Mouse (Mus musculus) heart, adult 8-10 months (tissue): ENCODE measurements at regions not wholly inside any gene's neighbourhood (a gene's known extent, or its start where the extent isn't known, plus 50 kb on each side); places are given as distances from the start of the nearest gene placed in this dataset.
"Not testable (repeated sequence)": the region's sequence is repeated elsewhere in the genome, so short reads cannot be mapped to it uniquely, and the experiment has no call there.

Source experiments
- DNase-seq: peaks from one replicate; pipeline ENCODE4 v3.0.0; 2022; ENCODE audit warnings: low spot score

- no peak for DNase-seq
Measured at GRCm38 (mm10) chr4:45648884-45649577, 116.8 kb upstream of the Shb start.

DNA sequence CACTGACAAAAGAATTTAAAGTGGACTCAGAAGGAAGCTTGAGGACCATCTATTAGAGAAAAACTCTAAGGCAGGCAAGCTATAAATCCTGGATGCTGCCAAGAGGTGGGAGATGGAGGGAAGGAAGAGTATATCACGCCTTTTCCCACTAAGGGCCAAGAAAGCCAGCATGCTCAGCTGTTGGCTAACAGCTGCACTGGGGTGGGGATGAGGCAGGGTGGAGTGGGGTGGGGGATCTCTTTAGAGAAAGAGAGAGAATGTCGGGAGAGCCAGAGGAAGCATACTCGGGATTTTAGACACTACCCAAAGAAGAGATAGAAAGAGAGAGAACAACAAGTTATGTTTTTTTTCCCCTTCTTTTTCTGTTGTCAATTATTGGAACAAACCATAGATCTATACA, 115.2 kb upstream of the Shb start:
- no peak for DNase-seq

DNA sequence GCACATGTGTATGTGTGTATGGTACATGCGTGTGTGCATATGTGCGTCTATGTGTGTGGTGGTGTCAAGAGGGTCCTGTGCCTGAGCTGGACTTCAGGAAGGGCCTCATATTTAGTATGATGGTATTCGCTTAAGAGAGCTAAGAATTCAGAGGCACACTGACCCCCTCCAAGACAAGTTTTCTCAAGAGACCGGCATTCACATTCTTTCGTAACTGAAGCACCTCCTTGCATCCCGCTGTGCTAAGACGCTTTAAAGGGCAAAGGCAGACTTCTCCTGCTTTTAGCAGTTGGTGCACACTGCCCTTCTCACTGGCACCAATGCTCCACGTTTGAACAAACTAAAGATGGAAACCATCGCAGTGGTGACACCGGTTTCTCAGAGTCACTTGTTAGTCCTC, 110.3 kb upstream of the Shb start:
- no peak for DNase-seq

DNA sequence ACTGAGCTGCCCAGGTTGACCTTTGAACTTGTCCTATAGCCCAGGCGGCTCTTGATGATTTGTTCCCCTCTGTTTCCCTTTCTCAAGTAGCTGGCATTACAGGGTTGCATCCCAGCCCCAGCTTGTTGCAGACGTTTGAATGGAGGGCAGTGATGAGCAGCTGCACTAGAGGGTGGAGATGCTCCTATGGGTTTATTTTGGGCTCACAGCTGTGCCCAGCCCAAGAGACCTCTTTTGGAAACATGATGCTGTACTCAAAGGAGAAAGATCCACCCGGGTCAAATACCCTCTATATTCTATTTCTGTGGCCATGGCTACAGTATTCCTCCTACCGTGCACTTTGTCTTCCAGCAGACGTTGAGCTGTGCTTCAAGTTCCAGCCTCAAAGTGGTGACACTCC, 109.0 kb upstream of the Shb start:
- no peak for DNase-seq

GRCm38 (mm10) chr4:45640713-45641112, 108.4 kb upstream of the Shb start:
- DNase-seq = no peak

GRCm38 (mm10) chr4:45639397-45640034, 107.2 kb upstream of the Shb start:
- no peak for DNase-seq

- no peak for DNase-seq
Measured at GRCm38 (mm10) chr4:45638411-45638810, 106.1 kb upstream of the Shb start.

GRCm38 (mm10) chr4:45631276-45632045, 99.2 kb upstream of the Shb start:
- DNase-seq = no peak

DNA sequence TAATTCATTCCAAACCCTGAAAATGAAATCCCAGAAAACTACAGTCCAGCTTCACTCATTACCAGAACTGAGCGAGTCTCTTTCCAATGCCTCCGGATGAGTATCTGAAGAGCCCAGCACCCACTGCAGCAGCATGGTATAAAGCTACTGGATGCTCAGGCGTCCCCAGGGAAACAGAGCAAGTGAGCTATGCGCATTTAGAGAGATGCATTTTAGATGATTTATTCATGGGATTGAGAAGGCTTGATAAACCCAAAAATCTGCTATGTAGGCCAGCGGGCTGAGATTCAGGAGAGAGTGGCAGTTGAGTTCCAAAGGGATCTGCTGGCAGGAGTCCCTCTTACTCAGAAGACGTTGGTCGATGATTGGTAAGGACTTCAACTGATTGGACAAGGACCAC, 93.4 kb upstream of the Shb start:
- DNase-seq = no peak

DNA sequence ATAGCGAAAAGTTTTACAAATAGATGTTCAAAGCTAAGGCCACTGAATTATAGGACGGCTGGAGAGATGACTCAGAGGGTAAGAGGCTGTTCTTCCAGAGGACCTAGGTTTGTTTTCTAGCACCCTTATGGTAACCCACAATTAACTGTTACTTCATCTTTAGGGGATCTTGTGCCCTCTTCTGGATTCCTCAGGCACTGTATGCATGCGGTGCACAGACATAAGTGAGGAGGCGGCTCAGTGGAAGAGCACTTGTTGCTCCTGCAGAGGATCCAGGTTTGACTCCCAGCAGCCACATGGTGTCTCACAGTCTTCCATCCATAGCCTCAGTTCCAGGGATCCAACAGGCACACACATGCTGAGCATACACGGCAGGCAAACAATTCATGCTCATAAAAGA, 89.7 kb upstream of the Shb start:
- DNase-seq = no peak

DNA sequence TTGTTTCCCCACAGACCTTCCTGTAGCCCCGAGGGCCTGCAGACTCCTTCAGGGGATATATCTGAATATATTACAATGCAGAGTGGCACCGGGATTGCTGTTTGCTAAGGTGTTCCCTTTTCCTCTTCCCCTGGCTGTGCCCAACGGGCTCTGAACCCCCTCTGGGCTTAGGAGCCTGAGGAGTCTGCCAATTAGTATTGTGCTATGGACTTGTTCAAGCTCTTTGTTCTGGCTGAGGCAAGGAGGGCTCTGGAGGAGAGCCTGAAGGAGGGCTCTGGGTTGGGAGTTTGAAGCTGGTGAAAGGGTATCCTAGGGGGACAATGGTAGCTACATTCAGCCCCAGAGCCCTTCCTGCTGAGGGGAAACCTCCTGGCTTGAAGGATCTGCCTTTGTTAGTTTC, 84.9 kb upstream of the Shb start:
- no peak for DNase-seq

DNA sequence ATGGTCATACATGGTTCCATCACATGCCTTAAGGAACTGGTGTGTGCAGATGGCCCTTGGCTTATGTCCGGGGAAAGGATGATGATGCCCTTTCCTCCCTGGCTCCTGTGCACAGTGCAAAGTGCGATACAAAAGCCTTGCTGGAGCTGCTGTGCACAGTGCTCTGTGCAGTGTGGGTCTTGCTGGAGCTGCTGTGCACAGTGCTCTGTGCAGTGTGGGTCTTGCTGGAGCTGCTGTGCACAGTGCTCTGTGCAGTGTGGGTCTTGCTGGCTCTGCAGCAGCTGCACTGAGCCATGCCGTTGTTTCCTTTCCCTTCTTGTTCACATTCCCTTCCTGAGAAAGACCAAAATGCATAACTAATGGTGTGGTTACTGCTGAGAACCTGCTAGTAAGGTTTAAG, 81.2 kb upstream of the Shb start:
- not testable (repeated sequence) for DNase-seq

GRCm38 (mm10) chr4:45612132-45612531, 79.9 kb upstream of the Shb start:
- peak; percentile 35 for DNase-seq

DNA sequence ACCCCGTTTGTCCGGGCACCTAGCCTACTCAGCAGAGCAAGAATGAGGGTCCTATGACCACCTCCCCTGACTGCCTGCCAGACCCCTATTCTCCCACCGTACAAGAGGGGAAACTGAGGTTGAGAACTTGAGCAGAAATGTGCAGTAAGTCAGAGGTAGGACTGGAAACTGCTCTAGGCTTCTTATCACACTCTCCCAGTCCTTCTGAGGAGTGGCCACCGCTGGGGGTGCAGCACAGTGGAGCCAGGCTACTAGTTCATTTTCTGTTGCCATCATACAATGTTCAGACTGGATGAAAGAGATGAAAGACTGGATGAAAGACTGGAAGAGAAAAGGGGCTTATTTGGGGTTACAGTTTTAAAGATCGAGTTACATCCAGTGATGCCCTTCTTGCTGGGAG, 78.7 kb upstream of the Shb start:
- no peak for DNase-seq

DNA sequence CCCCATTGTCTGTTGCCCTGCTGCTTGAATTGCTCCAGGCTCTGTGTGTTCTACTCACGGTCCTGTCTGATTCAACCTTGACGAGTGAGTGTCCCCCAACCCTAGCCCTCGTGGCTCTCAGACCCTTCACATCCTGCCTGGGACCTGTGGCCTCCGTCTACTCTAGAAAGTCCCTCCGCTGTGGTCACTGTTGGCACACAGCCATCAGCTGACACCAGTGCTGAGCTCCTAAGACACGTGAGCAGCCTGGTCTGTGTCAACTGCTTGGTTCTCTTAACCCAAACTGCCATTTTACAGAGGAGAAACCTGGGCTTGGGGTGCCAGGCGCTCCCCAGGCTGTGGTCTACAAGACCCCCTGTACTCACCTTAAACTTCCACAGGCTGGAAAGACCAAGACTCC, 74.3 kb upstream of the Shb start:
- DNase-seq = no peak

GRCm38 (mm10) chr4:45605681-45606080, 73.4 kb upstream of the Shb start:
- no peak for DNase-seq

DNA sequence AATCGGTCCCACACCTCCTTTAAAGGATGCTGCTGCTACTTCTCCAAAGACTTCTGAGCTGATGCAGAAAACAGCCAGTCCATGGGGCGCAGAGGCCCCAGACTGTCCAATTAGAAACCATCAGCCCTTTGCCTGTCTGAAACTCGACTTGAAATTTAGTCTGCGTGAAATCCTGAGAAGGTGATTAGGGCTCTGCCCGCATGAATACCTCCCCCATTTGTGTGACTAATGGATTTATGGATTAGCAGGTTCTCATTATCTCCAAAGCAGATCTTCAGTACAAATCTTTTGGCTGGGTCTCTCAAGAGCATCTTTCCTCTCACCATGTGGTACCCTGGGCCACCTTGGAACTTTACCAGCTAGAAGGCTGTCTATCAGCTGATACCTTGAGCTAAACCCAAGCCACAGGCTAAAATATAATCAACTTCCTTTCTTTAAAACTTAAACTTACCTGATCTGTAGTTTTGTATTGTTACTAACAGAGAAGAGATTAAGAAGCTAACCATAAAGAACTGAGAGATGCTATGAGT, 72.1 kb upstream of the Shb start:
- DNase-seq = no peak

DNA sequence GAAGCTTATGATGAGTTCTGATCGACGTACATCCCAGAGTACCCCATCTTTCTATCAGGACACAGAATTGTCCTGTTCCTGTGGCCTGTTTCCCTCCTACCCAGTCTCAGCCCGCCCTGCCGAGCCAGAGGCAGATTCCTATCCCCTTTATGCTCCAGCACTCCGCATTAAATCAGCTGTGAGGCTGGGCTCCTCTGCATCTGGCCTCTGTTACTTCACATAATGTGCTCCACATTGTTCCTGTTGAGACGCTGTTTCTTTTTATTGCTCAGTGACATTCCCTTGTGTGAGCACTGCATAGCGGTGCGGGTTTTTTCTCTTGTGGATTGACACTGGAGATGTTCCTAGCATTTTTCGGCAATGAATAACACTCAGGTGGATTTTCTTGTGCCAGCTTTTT, 68.2 kb upstream of the Shb start:
- DNase-seq = no peak

DNA sequence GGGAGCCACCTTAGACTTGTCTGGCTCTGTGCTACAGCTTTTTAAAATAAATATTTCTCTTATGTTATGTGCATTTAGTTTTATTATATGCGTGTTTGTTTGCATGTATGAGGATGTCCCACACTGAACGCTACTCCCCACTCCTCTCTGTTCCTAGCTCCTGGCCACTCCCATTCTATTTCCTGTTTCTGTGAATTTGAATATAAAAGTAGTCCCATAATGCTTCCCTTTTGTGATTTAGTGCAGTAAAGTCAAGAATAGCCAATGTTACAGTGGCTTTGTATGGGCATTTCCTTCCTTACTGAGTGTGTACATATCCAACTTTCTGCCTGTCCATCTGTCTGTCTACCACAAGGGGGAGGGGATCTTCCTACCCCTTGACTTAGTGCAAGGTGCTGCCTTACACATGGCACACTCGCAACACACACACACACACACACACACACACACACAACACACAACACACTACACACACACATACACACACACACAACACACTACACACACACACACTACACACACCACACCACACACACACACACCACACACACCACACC, 61.2 kb upstream of the Shb start:
- DNase-seq = no peak

DNA sequence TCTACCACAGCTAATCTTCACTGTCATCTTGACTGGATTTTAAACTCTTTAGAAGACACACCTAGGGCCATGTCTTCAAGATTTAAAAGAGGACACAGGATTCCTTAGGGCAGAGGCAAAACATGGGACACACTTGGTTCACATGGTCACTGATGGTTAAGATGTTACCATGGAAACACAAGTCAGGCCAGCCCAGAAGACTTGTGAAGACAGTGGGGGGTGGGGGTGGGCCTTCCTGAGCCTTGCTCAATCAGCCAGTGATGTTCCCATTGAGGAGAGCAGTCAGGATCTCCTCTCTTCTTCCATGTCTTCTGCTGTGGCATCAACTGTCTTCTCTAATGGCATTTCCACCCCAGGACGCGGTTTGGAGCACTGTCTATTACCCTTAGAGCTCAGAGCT, 60.5 kb upstream of the Shb start:
- DNase-seq = no peak

DNA sequence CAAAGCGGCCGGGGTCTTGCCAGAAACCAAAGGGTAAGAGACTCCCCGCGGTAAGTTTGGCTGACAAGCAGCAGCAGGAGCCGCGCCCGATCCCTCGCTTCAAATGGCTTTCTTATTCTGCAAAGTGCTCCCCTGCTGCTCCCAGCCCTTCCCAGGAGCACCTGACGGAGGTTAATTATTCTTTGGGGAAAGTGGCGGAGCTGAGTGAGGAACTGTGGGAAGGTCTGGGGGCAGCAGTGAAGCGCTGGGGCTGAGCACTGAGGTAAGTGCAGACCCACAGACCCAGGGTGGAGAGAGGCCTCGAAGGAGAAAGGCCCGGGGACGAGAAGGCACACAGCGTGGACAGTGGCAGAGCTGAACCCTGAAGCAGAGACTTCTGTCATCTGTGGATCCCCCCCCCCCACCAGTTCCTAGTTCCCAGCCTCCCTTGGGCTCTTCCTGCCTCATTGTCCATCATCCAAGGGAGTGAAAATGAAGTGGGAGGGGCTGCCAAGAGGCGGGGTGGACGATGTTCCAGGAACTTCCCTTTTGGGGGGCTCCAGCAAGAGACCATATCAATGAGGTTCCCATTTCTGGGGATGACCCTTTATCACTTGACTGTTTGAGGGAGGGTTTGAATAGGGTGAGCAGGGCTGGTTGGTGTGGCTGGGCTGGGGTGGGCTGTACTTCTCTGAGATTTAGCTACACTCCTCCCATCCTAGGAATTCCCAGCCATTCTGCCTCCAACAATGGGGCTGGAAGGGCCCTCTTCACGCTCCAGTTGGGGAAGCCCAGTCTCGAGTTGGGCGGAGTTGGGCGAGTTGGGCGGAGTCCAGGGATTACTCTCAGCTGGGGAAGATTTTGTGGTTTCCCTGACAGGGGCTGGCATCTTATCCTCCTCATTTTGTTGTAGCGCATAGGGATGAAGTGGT, 59.4 kb upstream of the Shb start:
- no peak for DNase-seq
